Mouse (Mus musculus) adrenal gland, adult 2 months (tissue): Measurements from ENCODE around the gene Col19a1. TPM values are rescaled to one million over a fixed set of nuclear protein-coding genes. Genes with fewer than 3 reads are reported as not detected.
"Not testable (repeated sequence)": the region's sequence is repeated elsewhere in the genome, so short reads cannot be mapped to it uniquely, and the experiment has no call there.

Experiments
- DNase-seq: peaks from one replicate; pipeline ENCODE4 v3.0.0; 2021
- long read RNA-seq: library from polyadenylated mRNA; stranded (forward); transcript quantifications from one replicate; pipeline ENCODE4 v2.0.0, GENCODE M21; 2021
- polyA plus RNA-seq: library from polyadenylated mRNA; depleted of rRNA; stranded (reverse); fragments of >200 nt; gene quantifications from 2 replicates; pipeline ENCODE4 v1.2.3, GENCODE M21; 2012; rRNA removed
- total RNA-seq, 2 experiments: library from RNA; stranded (reverse); gene quantifications; 2 replicates each; pipeline ENCODE4 v1.2.3; 2021

Gene Col19a1
- total RNA-seq (under 1 TPM in 1 of 2 experiments, not detected in 1; 0.07 TPM), polyA plus RNA-seq (not detected in 2 replicates)
- long read RNA-seq, result 0 reads

- DNase-seq, result no peak
These were observed at the start of gene Col19a1 for GRCm38 (mm10) chr1:24587141-24587541. TSS of gene Col19a1 (minus strand) at chr1:24587472.

GRCm38 (mm10) chr1:24633553-24634132 is 46.4 kb upstream of the Col19a1 start:
- DNase-seq, result no peak

- not testable (repeated sequence) for DNase-seq
These were observed 25.3 kb upstream of the Col19a1 start for GRCm38 (mm10) chr1:24612556-24612955.

GRCm38 (mm10) chr1:24595096-24595495 is 7.8 kb upstream of the Col19a1 start:
- DNase-seq, result no peak

GRCm38 (mm10) chr1:24586370-24587140 is 717 bp downstream of the Col19a1 start:
- DNase-seq, result peak; percentile 4

- no peak for DNase-seq
These were observed 14.7 kb downstream of the Col19a1 start for GRCm38 (mm10) chr1:24572602-24573001.

- no peak for DNase-seq
These were observed 23.2 kb downstream of the Col19a1 start for GRCm38 (mm10) chr1:24564113-24564512.

GRCm38 (mm10) chr1:24558005-24558404 is 29.3 kb downstream of the Col19a1 start:
- no peak for DNase-seq

GRCm38 (mm10) chr1:24553462-24553861 is 33.8 kb downstream of the Col19a1 start:
- DNase-seq, result peak; percentile 5

GRCm38 (mm10) chr1:24550560-24551280 is 36.6 kb downstream of the Col19a1 start:
- DNase-seq, result peak; percentile 23

- no peak for DNase-seq
These were observed 37.2 kb downstream of the Col19a1 start for GRCm38 (mm10) chr1:24550031-24550430.

- DNase-seq, result no peak
These were observed 38.2 kb downstream of the Col19a1 start for GRCm38 (mm10) chr1:24549050-24549449.

GRCm38 (mm10) chr1:24547574-24547973 is 39.7 kb downstream of the Col19a1 start:
- no peak for DNase-seq

GRCm38 (mm10) chr1:24539852-24540251 is 47.4 kb downstream of the Col19a1 start:
- DNase-seq, result no peak

GRCm38 (mm10) chr1:24527194-24527593 is 60.1 kb downstream of the Col19a1 start:
- no peak for DNase-seq

GRCm38 (mm10) chr1:24517462-24517861 is 69.8 kb downstream of the Col19a1 start:
- DNase-seq, result no peak

- no peak for DNase-seq
These were observed 71.9 kb downstream of the Col19a1 start for GRCm38 (mm10) chr1:24515341-24515740.

- DNase-seq, result no peak
These were observed 75.7 kb downstream of the Col19a1 start for GRCm38 (mm10) chr1:24511536-24511935.

- DNase-seq, result no peak
These were observed 91.9 kb downstream of the Col19a1 start for GRCm38 (mm10) chr1:24495400-24495799.

- DNase-seq, result no peak
These were observed 103.1 kb downstream of the Col19a1 start for GRCm38 (mm10) chr1:24484161-24484560.

- no peak for DNase-seq
These were observed 116.1 kb downstream of the Col19a1 start for GRCm38 (mm10) chr1:24471096-24471710.

- no peak for DNase-seq
These were observed 116.6 kb downstream of the Col19a1 start for GRCm38 (mm10) chr1:24470633-24471032.
